Mouse (Mus musculus) ES-Bruce4 (cell line): ENCODE data around the gene Shisa2. TPM values are rescaled to one million over a fixed set of nuclear protein-coding genes. Genes with fewer than 3 reads are reported as not detected.

ENCODE experiments used
- H3K27ac ChIP-seq: 2 replicates; pipeline ENCODE4 v1.5.1; 2012; ENCODE audit warnings: low read length, inconsistent platforms; ENCODE audit not compliant: insufficient read depth
- H3K27me3 ChIP-seq: 2 replicates; pipeline ENCODE4 v1.6.1; 2012; ENCODE audit warnings: mild to moderate bottlenecking, low read length, inconsistent platforms; ENCODE audit not compliant: control insufficient read depth, poor library complexity, insufficient read depth, severe bottlenecking
- H3K36me3 ChIP-seq: 2 replicates; pipeline ENCODE4 v1.6.1; 2012; ENCODE audit warnings: inconsistent platforms, mild to moderate bottlenecking, low read length, moderate library complexity; ENCODE audit not compliant: control insufficient read depth, poor library complexity, insufficient read depth, severe bottlenecking
- H3K4me1 ChIP-seq: one replicate; pipeline ENCODE4 v1.8.1; 2011; ENCODE audit warnings: low read length; ENCODE audit not compliant: control insufficient read depth, insufficient read depth
- H3K4me3 ChIP-seq: 2 replicates; pipeline ENCODE4 v1.5.1; 2011; ENCODE audit warnings: low read depth, mild to moderate bottlenecking, low read length
- H3K9ac ChIP-seq: 2 replicates; pipeline ENCODE4 v1.6.1; 2012; ENCODE audit warnings: low read depth, mild to moderate bottlenecking, inconsistent platforms; ENCODE audit not compliant: poor library complexity, severe bottlenecking
- H3K9me3 ChIP-seq: replicated peaks from 2 replicates; pipeline ENCODE4 v1.6.1; 2012; ENCODE audit warnings: mild to moderate bottlenecking, low read length, inconsistent platforms; ENCODE audit not compliant: control insufficient read depth, poor library complexity, insufficient read depth, severe bottlenecking
- CTCF ChIP-seq: IDR thresholded peaks from one replicate; pipeline ENCODE4 v1.8.1; 2011; ENCODE audit warnings: low read depth, low read length
- EP300 ChIP-seq: IDR thresholded peaks from 2 replicates; pipeline ENCODE4 v1.6.1; 2011; ENCODE audit warnings: low read depth, low read length; ENCODE audit not compliant: insufficient read depth
- POLR2A ChIP-seq: IDR thresholded peaks from one replicate; pipeline ENCODE4 v1.8.1; 2011; ENCODE audit warnings: low read length; ENCODE audit not compliant: insufficient read depth
- polyA plus RNA-seq: library from polyadenylated mRNA; stranded (reverse); fragments of >200 nt; gene quantifications from 2 replicates; pipeline ENCODE4 v1.2.4, GENCODE M21; 2011; ENCODE audit warnings: low read depth; ENCODE audit not compliant: missing spikeins, insufficient read depth, insufficient read length

Shisa2 gene
- polyA plus RNA-seq, 1 experiment, result 2.5 TPM

DNA sequence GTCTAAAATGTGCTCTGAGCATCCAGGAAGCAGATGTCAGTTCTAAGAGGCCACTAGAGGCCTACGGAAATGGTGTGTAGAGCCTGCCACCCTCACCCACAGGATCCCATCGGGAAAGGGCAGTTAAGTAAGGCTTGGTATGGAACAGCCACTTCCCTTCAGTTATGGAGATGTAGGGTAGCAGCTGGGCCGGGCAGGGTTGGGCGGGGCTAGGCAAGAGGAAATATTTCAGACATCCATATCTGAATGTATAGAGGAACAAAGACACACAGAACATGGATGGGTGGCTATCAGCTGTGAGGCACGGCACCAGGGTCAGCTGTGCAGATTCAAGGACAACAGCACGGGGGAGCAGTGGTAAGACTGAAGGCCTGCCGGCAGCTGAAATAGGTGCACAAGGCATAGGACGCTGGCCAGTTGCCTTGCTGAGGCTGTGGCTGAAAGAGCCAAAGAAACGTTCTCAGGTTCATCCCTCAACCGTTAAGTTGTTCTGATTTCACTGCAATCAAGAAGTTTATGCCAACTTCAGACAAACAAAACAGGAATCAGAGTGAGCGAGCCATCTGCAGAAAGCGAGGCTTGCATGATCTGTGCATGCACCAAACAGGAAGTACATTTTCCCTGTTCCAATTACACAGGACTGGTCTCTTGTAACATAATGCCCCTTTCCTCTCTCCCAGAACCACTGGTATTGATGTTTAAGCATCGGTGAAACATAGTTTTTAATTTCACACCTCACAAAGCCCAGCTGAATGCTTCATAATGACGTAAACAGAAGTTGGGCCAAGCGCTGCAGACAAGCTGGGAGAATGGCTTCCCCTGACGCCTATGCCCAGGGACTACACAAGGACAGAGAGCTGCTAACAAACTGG is 22.0 kb downstream of the Shisa2 start:
- no peak overlapping the region for H3K9ac ChIP-seq
- no peak overlapping the region for H3K4me3 ChIP-seq
- no peak overlapping the region for H3K27ac ChIP-seq
- no peaks in the 10 kb centered on the region for H3K36me3 ChIP-seq
- no peaks in the 10 kb centered on the region; the same call in 1 of the 2 replicates for H3K27me3 ChIP-seq
- TF ChIP-seq POLR2A, result no peak
- TF ChIP-seq EP300, result no peak
- TF ChIP-seq CTCF, result peak; percentile 7
- H3K9me3 ChIP-seq, result no peaks in the 10 kb centered on the region
- peaks cover 2% of the 10 kb centered on the region for H3K4me1 ChIP-seq

DNA sequence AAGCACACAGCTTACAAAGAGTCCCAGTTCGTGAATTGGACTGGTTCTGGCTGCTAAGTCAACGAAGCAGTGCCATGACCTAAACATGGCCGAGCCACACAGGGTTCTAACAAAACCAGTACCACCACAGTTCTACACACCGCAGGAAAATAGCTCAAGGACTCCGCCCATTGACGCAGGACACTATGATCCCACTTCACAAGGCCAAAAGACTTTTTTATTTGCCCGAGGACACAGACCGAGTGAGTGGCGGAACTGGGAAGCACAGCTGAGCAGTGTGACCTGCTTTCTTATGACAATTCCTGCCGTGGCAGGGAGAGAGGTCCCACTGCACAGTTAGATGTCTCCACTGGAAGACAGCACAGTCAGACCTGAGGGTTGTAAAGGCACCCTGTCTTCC is 23.5 kb downstream of the Shisa2 start:
- TF ChIP-seq POLR2A, result no peak
- no peak for TF ChIP-seq EP300
- no peak for TF ChIP-seq CTCF
- no peaks in the 10 kb centered on the region for H3K9me3 ChIP-seq
- no peaks in the 10 kb centered on the region for H3K36me3 ChIP-seq
- H3K4me1 ChIP-seq, result peaks cover 2% of the 10 kb centered on the region
- 0 out of 2 replicates have a peak overlapping the region, but pooled peaks have one; percentile 29 for H3K4me3 ChIP-seq
- no peak overlapping the region for H3K9ac ChIP-seq
- H3K27ac ChIP-seq, result no peak overlapping the region
- no peaks in the 10 kb centered on the region; the same call in 1 of the 2 replicates for H3K27me3 ChIP-seq

DNA sequence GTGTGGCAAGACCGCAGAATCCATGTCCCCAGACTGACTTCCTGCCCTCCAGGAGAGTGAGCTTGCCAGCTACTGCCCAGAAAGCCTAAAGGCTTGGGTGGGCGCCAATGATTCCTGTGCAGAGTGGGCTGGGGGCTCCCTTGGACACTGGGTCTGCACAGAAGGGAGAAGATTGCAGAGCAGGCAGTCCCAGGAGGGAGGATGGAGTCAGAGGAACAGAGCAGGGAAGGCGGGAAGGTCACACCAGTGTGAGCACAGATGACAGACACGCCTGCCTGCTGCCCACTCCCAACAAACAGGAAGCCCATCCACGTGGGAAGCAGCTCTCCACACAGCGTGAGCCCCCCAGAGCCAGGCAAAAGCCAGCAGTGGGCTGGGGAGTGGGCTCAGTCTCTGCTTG is 24.2 kb downstream of the Shisa2 start:
- no peaks in the 10 kb centered on the region; the same call in 1 of the 2 replicates for H3K27me3 ChIP-seq
- TF ChIP-seq POLR2A, result no peak
- no peak for TF ChIP-seq EP300
- no peak for TF ChIP-seq CTCF
- no peak overlapping the region for H3K9ac ChIP-seq
- H3K27ac ChIP-seq, result no peak overlapping the region
- H3K4me1 ChIP-seq, result peaks cover 2% of the 10 kb centered on the region
- H3K4me3 ChIP-seq, result no peak overlapping the region
- no peaks in the 10 kb centered on the region for H3K36me3 ChIP-seq
- H3K9me3 ChIP-seq, result no peaks in the 10 kb centered on the region

- H3K9me3 ChIP-seq, result no peaks in the 10 kb centered on the region
- no peak overlapping the region for H3K4me3 ChIP-seq
- no peaks in the 10 kb centered on the region for H3K4me1 ChIP-seq
- TF ChIP-seq CTCF (no peak), POLR2A (no peak), EP300 (no peak)
- H3K9ac ChIP-seq, result no peak overlapping the region
- no peaks in the 10 kb centered on the region for H3K27me3 ChIP-seq
- H3K27ac ChIP-seq, result no peak overlapping the region
- no peaks in the 10 kb centered on the region for H3K36me3 ChIP-seq
Measured at GRCm38 (mm10) chr14:59656591-59656990, 31.5 kb downstream of the Shisa2 start.

DNA sequence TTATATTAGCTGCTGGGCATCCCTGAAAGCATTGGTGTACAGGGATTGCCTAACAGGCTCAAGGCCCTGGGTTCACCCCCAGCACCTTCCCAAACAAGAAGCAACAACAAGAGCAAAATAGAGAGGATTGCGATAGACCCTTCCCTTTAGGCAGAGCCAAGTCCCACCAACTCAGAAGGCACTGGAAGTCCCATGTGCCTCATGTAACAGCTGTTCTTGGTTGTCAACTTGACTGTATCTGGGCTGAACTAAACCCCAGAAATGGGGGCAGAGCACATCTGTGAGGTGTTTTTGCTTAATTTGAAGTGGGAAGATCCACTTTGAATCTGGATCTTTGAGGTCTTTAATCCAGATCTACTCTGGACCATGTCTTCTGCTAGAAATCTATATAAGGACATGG is 32.0 kb downstream of the Shisa2 start:
- H3K27ac ChIP-seq, result no peak overlapping the region
- H3K9me3 ChIP-seq, result no peaks in the 10 kb centered on the region
- no peaks in the 10 kb centered on the region for H3K4me1 ChIP-seq
- no peak overlapping the region for H3K9ac ChIP-seq
- H3K36me3 ChIP-seq, result no peaks in the 10 kb centered on the region
- no peak overlapping the region for H3K4me3 ChIP-seq
- TF ChIP-seq POLR2A (no peak), CTCF (no peak), EP300 (no peak)
- no peaks in the 10 kb centered on the region for H3K27me3 ChIP-seq

- no peak overlapping the region for H3K27ac ChIP-seq
Measured at GRCm38 (mm10) chr14:59672893-59673515, 47.9 kb downstream of the Shisa2 start.

More at GRCm38 (mm10) chr14:59672893-59673515, 47.9 kb downstream of the Shisa2 start:
- H3K4me1 ChIP-seq, result no peaks in the 10 kb centered on the region
- no peaks in the 10 kb centered on the region for H3K27me3 ChIP-seq
- no peaks in the 10 kb centered on the region for H3K36me3 ChIP-seq
- H3K9ac ChIP-seq, result no peak overlapping the region
- H3K9me3 ChIP-seq, result no peaks in the 10 kb centered on the region
- H3K4me3 ChIP-seq, result no peak overlapping the region
- TF ChIP-seq CTCF (no peak), POLR2A (no peak), EP300 (no peak)
